Mouse (Mus musculus) G1E (cell line): ENCODE measurements around the gene Dach2.

Experiments used
- CTCF ChIP-seq: IDR thresholded peaks from 2 replicates; pipeline ENCODE4 v1.5.1; 2012; ENCODE audit warnings: low read depth, low read length, inconsistent platforms, mixed read lengths
- GATA1 ChIP-seq: IDR thresholded peaks from 2 replicates; pipeline ENCODE4 v1.6.1; 2012; ENCODE audit warnings: borderline replicate concordance, low read length, inconsistent platforms, mixed read lengths
- GATA2 ChIP-seq: IDR thresholded peaks from 2 replicates; pipeline ENCODE4 v1.6.1; 2012; ENCODE audit warnings: low read depth, low read length, inconsistent platforms, borderline replicate concordance
- TAL1 ChIP-seq: conservative IDR thresholded peaks from 2 replicates; pipeline ENCODE4 v1.6.1; 2012; ENCODE audit warnings: low read depth, low read length, inconsistent platforms, mixed read lengths

DNA sequence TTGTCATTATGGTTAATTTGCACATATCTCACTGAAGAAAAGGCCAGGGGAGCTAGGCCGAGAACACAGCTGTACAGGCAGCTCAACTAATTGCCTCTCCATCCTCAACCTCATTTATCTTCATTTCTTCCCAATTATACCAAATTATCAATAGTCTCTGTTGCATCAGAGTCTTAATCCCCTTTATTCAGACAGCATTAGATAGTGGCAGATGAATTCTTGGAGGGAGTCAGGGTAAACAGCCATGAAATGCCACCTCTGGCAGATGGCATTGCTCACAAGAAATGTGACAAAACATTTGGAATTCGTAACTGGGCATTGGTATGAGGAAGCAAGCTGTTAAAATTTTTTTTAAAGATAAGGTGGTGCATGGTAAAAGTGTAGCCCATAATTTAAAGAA lies 389.9 kb downstream of the Dach2 start:
- TF ChIP-seq CTCF (no peak), GATA1 (no peak), TAL1 (no peak), GATA2 (no peak)
